Mouse (Mus musculus): Measurements from ENCODE around the gene Ttc39d. TPM values are rescaled to one million over a fixed set of nuclear protein-coding genes. Genes with fewer than 3 reads are reported as not detected.
"Not testable (repeated sequence)": the region's sequence is repeated elsewhere in the genome, so short reads cannot be mapped to it uniquely, and the experiment has no call there.

Ttc39d gene
- polyA plus RNA-seq, 1 experiment from 2014 or later, result not detected

GRCm38 (mm10) chr17:80175966-80176365 lies 31.3 kb upstream of the Ttc39d start:
- Histone ChIP-seq H3K27me3 (ENCODE audit: control insufficient read depth, insufficient read depth, low read length) (no peaks in the 10 kb centered on the region), H3K4me1 (ENCODE audit: control insufficient read depth, insufficient read depth, low read length) (peaks cover 4% of the 10 kb centered on the region), H3K27ac (ENCODE audit: low read depth, low read length) (no peak overlapping the region), H3K4me3 (ENCODE audit: low read depth, low read length) (no peak overlapping the region), H3K4me2 (no peak overlapping the region), H3K9ac (ENCODE audit: low read length) (no peak overlapping the region), H3K9me3 (ENCODE audit: control insufficient read depth, low read length) (no peaks in the 10 kb centered on the region), H3K36me3 (ENCODE audit: control insufficient read depth, insufficient read depth, low read length) (no peaks in the 10 kb centered on the region)
- peak; percentile 62 for DNase-seq (ENCODE audit: low spot score, missing footprints)
- no peak for ATAC-seq (ENCODE audit: low FRiP score)
- WGBS, result 84% methylated on average over 3 of the region's 3 CpGs

- not testable (repeated sequence) for H3K27me3 ChIP-seq (ENCODE audit: control insufficient read depth, insufficient read depth, low read length); H3K4me2 ChIP-seq; H3K4me1 ChIP-seq (ENCODE audit: control insufficient read depth, insufficient read depth, low read length); H3K27ac ChIP-seq (ENCODE audit: low read depth, low read length); DNase-seq (ENCODE audit: low spot score, missing footprints); ATAC-seq (ENCODE audit: low FRiP score); H3K36me3 ChIP-seq (ENCODE audit: control insufficient read depth, insufficient read depth, low read length); H3K4me3 ChIP-seq (ENCODE audit: low read depth, low read length); H3K9me3 ChIP-seq (ENCODE audit: control insufficient read depth, low read length); H3K9ac ChIP-seq (ENCODE audit: low read length)
- 97% methylated on average over 3 of the region's 3 CpGs for WGBS
Observed at GRCm38 (mm10) chr17:80178846-80179245, 28.4 kb upstream of the Ttc39d start.

DNA sequence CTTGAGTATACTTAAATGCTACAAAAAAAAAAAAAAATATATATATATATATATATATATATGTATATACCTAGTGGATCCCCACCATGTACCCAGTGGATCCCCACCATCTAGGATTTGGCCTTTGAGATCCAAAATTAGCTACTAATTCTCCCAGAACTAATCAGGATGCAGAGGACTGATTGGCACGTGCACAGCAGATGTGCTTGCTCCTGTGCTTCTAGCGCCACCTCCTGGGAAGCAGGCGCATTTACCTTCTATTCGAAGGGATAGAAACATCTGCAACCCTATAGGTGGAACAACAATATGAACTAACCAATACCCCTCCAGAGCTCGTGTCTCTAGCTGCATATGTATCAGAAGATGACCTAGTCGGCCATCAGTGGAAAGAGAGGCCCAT lies 27.3 kb upstream of the Ttc39d start:
- H3K4me3 ChIP-seq (ENCODE audit: low read depth, low read length), result no peak overlapping the region
- H3K4me1 ChIP-seq (ENCODE audit: control insufficient read depth, insufficient read depth, low read length), result peaks cover 2% of the 10 kb centered on the region
- no peak overlapping the region for H3K4me2 ChIP-seq
- peak; percentile 93 for DNase-seq (ENCODE audit: low spot score, missing footprints)
- no peak overlapping the region for H3K27ac ChIP-seq (ENCODE audit: low read depth, low read length)
- no peaks in the 10 kb centered on the region for H3K9me3 ChIP-seq (ENCODE audit: control insufficient read depth, low read length)
- ATAC-seq (ENCODE audit: low FRiP score), result peak; percentile 78
- H3K36me3 ChIP-seq (ENCODE audit: control insufficient read depth, insufficient read depth, low read length), result no peaks in the 10 kb centered on the region
- WGBS, result 3% methylated on average over 6 of the region's 6 CpGs
- H3K9ac ChIP-seq (ENCODE audit: low read length), result no peak overlapping the region
- no peaks in the 10 kb centered on the region for H3K27me3 ChIP-seq (ENCODE audit: control insufficient read depth, insufficient read depth, low read length)

GRCm38 (mm10) chr17:80180468-80180867 lies 26.8 kb upstream of the Ttc39d start:
- no peak overlapping the region for H3K9ac ChIP-seq (ENCODE audit: low read length)
- DNase-seq (ENCODE audit: low spot score, missing footprints), result peak; percentile 74
- H3K36me3 ChIP-seq (ENCODE audit: control insufficient read depth, insufficient read depth, low read length), result no peaks in the 10 kb centered on the region
- no peaks in the 10 kb centered on the region for H3K27me3 ChIP-seq (ENCODE audit: control insufficient read depth, insufficient read depth, low read length)
- H3K4me1 ChIP-seq (ENCODE audit: control insufficient read depth, insufficient read depth, low read length), result no peaks in the 10 kb centered on the region
- peak; percentile 66 for ATAC-seq (ENCODE audit: low FRiP score)
- no peak overlapping the region for H3K27ac ChIP-seq (ENCODE audit: low read depth, low read length)
- H3K4me3 ChIP-seq (ENCODE audit: low read depth, low read length), result no peak overlapping the region
- no peaks in the 10 kb centered on the region for H3K9me3 ChIP-seq (ENCODE audit: control insufficient read depth, low read length)
- H3K4me2 ChIP-seq, result no peak overlapping the region

GRCm38 (mm10) chr17:80183615-80184014 lies 23.6 kb upstream of the Ttc39d start:
- Histone ChIP-seq H3K27ac (ENCODE audit: low read depth, low read length) (no peak overlapping the region), H3K4me2 (no peak overlapping the region), H3K27me3 (ENCODE audit: control insufficient read depth, insufficient read depth, low read length) (no peaks in the 10 kb centered on the region), H3K4me3 (ENCODE audit: low read depth, low read length) (no peak overlapping the region), H3K4me1 (ENCODE audit: control insufficient read depth, insufficient read depth, low read length) (no peaks in the 10 kb centered on the region), H3K9ac (ENCODE audit: low read length) (no peak overlapping the region), H3K9me3 (ENCODE audit: control insufficient read depth, low read length) (no peaks in the 10 kb centered on the region), H3K36me3 (ENCODE audit: control insufficient read depth, insufficient read depth, low read length) (no peaks in the 10 kb centered on the region)
- 84% methylated on average over 10 of the region's 10 CpGs for WGBS
- peak; percentile 79 for DNase-seq (ENCODE audit: low spot score, missing footprints)
- ATAC-seq (ENCODE audit: low FRiP score), result no peak

- DNase-seq (ENCODE audit: low spot score, missing footprints), result no peak
- Histone ChIP-seq H3K9me3 (ENCODE audit: control insufficient read depth, low read length) (no peaks in the 10 kb centered on the region), H3K4me3 (ENCODE audit: low read depth, low read length) (no peak overlapping the region), H3K36me3 (ENCODE audit: control insufficient read depth, insufficient read depth, low read length) (0 out of 2 replicates have a peak, but pooled peaks cover 3% of the 10 kb centered on the region), H3K4me1 (ENCODE audit: control insufficient read depth, insufficient read depth, low read length) (no peaks in the 10 kb centered on the region), H3K4me2 (no peak overlapping the region), H3K9ac (ENCODE audit: low read length) (no peak overlapping the region), H3K27me3 (ENCODE audit: control insufficient read depth, insufficient read depth, low read length) (no peaks in the 10 kb centered on the region), H3K27ac (ENCODE audit: low read depth, low read length) (no peak overlapping the region)
- WGBS, result 73% methylated on average over 5 of the region's 5 CpGs
- ATAC-seq (ENCODE audit: low FRiP score), result no peak
Observed at GRCm38 (mm10) chr17:80193075-80193474, 14.2 kb upstream of the Ttc39d start.

DNA sequence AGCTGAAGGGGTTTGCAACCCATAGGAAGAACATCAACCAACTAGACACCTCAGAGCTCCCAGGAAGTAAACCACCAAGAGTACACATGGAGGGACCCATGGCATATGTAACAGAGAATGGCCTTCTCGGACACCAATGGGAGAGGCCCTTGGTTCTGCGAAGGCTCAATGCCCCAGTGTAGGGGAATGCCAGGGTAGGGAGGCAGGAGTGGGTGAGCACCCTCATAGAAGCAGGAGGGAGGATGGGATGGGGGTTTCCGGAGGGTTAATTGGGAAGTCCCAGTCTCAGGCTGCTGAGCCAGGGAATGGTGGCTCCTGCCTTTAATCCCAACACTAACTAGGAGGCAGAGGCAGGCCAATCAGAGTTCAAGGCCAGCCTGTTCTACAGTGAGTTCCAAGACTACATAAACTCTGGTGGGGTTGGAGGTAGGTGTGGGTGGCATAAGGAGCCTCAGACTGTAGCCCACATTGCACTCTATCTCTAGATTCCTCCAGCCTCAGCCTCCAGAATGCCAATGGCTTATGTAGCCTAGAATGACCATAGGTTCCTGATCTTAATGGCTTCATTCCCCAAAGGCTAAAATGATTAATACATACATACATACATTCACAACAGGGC lies 8.0 kb upstream of the Ttc39d start:
- ATAC-seq (ENCODE audit: low FRiP score) (peak; percentile 60), DNase-seq (ENCODE audit: low spot score, missing footprints) (no peak)
- Histone ChIP-seq H3K9ac (ENCODE audit: low read length) (no peak overlapping the region), H3K27me3 (ENCODE audit: control insufficient read depth, insufficient read depth, low read length) (no peaks in the 10 kb centered on the region), H3K4me3 (ENCODE audit: low read depth, low read length) (no peak overlapping the region), H3K4me1 (ENCODE audit: control insufficient read depth, insufficient read depth, low read length) (no peaks in the 10 kb centered on the region), H3K36me3 (ENCODE audit: control insufficient read depth, insufficient read depth, low read length) (peaks cover 20% of the 10 kb centered on the region), H3K9me3 (ENCODE audit: control insufficient read depth, low read length) (no peaks in the 10 kb centered on the region), H3K27ac (ENCODE audit: low read depth, low read length) (no peak overlapping the region), H3K4me2 (no peak overlapping the region)
- WGBS, result 93% methylated on average over 3 of the region's 3 CpGs

DNA sequence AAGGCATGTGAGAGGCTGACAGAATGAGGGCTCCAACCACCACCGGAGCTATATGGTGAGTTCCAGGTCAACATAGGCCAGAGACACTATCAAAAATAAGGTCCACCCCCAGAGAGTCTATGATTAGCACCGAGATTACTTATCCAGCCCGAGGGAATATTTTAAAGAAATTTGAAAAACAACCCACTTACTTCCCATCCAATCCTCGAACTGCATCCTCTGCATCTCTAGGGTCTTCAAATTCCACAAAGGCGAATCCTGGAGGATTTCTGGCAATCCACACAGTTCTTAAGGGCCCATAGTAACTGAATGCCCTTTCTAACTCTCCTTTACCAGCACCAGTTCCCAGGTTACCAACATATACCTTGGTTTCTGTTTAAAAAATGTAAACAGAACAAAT lies 1.6 kb upstream of the Ttc39d start:
- Histone ChIP-seq H3K9ac (ENCODE audit: low read length) (peak overlapping the region; percentile 99), H3K27ac (ENCODE audit: low read depth, low read length) (no peak overlapping the region), H3K36me3 (ENCODE audit: control insufficient read depth, insufficient read depth, low read length) (peaks cover 18% of the 10 kb centered on the region), H3K4me1 (ENCODE audit: control insufficient read depth, insufficient read depth, low read length) (peaks cover 4% of the 10 kb centered on the region), H3K9me3 (ENCODE audit: control insufficient read depth, low read length) (no peaks in the 10 kb centered on the region), H3K4me3 (ENCODE audit: low read depth, low read length) (peak overlapping the region; percentile 96), H3K27me3 (ENCODE audit: control insufficient read depth, insufficient read depth, low read length) (no peaks in the 10 kb centered on the region), H3K4me2 (peak overlapping the region; percentile 80)
- DNase-seq (ENCODE audit: low spot score, missing footprints), result no peak
- 45% methylated on average over 5 of the region's 5 CpGs for WGBS
- ATAC-seq (ENCODE audit: low FRiP score), result no peak

DNA sequence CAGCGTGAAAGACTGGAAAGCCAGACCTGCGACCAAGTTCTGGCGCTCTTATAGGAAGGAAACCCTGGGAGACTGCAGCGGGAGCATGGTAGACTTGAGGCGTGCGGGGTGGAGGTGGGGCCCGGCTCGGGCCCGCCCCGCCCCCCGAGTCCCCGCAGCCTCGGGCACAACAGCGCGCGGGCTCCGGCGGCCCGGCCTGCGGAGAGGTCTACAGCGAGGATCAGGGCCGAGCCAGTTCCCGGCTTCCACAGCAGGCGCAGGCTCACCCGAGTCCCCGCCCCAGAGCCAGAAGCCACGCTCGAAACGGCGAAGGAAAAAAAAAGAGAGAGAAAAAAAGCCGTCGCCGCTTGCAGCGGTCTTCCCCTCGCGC lies 974 bp upstream of the Ttc39d start:
- DNase-seq (ENCODE audit: low spot score, missing footprints) (no peak), ATAC-seq (ENCODE audit: low FRiP score) (peak; percentile 67)
- H3K27me3 ChIP-seq (ENCODE audit: control insufficient read depth, insufficient read depth, low read length), result no peaks in the 10 kb centered on the region
- WGBS, result under 1% methylated on average over 36 of the region's 36 CpGs
- no peaks in the 10 kb centered on the region for H3K9me3 ChIP-seq (ENCODE audit: control insufficient read depth, low read length)
- peaks cover 4% of the 10 kb centered on the region for H3K4me1 ChIP-seq (ENCODE audit: control insufficient read depth, insufficient read depth, low read length)
- peak overlapping the region; percentile 97 for H3K27ac ChIP-seq (ENCODE audit: low read depth, low read length)
- H3K9ac ChIP-seq (ENCODE audit: low read length), result peak overlapping the region; percentile 99
- H3K4me2 ChIP-seq, result peak overlapping the region; percentile 80
- H3K4me3 ChIP-seq (ENCODE audit: low read depth, low read length), result peak overlapping the region; percentile 96
- peaks cover 18% of the 10 kb centered on the region for H3K36me3 ChIP-seq (ENCODE audit: control insufficient read depth, insufficient read depth, low read length)

Data from midbrain, embryonic 11.5 days (tissue).